Comparison of ENCODE assay signal across 9 mouse cellular contexts in the genomic region with DNA sequence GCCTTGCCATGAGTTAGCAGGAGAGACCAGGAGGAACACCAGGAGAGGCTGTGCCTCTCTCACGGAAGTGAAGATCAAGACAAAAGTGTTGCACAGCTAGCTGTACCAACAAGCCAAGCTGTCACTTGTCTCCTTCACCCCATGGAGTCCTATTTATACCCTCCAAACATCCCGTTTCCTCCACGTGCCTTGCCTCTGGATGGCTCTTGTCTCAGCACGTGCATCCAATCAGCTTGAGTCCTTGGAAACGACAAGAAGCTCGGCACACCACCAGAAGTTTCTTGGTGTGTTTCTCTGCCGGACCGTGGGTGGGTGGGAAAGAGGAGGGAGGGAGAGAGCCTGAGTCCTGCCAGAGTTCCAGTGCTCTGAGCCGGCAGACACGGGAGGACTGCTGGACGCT. TPM values are rescaled to one million over a fixed set of nuclear protein-coding genes. Genes with fewer than 3 reads are reported as not detected.
A peak's percentile ranks its signal among the peaks of the same experiment; 100 is the strongest.
DNase-seq lines count a peak whose midpoint lies in the region; ATAC-seq and TF ChIP-seq lines count a peak whose summit lies in the region.
"Had no signal": no experiment of that assay in that cellular context is flagged by ENCODE, and none has a peak within 500 bp of the region (broad histone marks: within the 10 kb centered on the region; RNA-seq: fewer than 3 reads in every experiment).

No protein-coding gene starts in this region.

- TF ChIP-seq CTCF in gastrocnemius, adult 2 months (IDR thresholded peaks at IDR 0.05): no peak
- no peak for TF ChIP-seq CTCF in liver, postnatal 0 days (IDR thresholded peaks at IDR 0.05; ENCODE audit: low read depth)

- H3K9ac ChIP-seq in liver, postnatal 0 days (replicated peaks): 0 out of 2 replicates have a peak overlapping the region, but pooled peaks have one; percentile 34
- H3K9ac ChIP-seq: midbrain, embryonic 12.5 days had no signal

- ATAC-seq in liver, postnatal 0 days: peak; percentile 35

- intact Hi-C loops in gastrocnemius, adult 2 months (cut with DNase I): no loop called here
- intact Hi-C loops in heart, postnatal 14 days (cut with DNase I): no loop called here

- WGBS in liver, postnatal 0 days (ENCODE audit: insufficient replicate concordance): 45% methylated on average over 11 of the region's 11 CpGs

- H3K9me3 ChIP-seq in liver, postnatal 0 days (ENCODE audit: low read length): no peaks in the 10 kb centered on the region
- H3K9me3 ChIP-seq: midbrain, embryonic 12.5 days had no signal

- no peaks in the 10 kb centered on the region for H3K36me3 ChIP-seq in liver, postnatal 0 days (replicated peaks; ENCODE audit: insufficient read depth, low read length)

- H3K27me3 ChIP-seq in liver, postnatal 0 days (ENCODE audit: insufficient read depth, low read length): no peaks in the 10 kb centered on the region
- H3K27me3 ChIP-seq: midbrain, embryonic 12.5 days had no signal

- peak; percentile 47 for DNase-seq in gastrocnemius, adult 2 months
- DNase-seq in gastrocnemius, postnatal 4 days (ENCODE audit: low spot score in 2 of 2): no peak
- peak; percentile 24 for DNase-seq in Muller cell, postnatal 12 days (ENCODE audit: inconsistent ontology term)
- DNase-seq in heart, postnatal 14 days: peak; percentile 51 to 74
- DNase-seq in liver, postnatal 0 days: no peak
- no peak for DNase-seq in c-Kit-positive CD71-positive TER-119-positive erythroid progenitor cells, embryonic 14.5 days (ENCODE audit: low spot score)
- DNase-seq in thymus, postnatal 4 days: no peak
- DNase-seq in cerebellum, adult 9-10 months: no peak

- H3K4me3 ChIP-seq in gastrocnemius, adult 2 months: no peak overlapping the region; the same call in 1 of the 2 replicates
- no peak overlapping the region for H3K4me3 ChIP-seq in liver, postnatal 0 days (ENCODE audit: low read depth, low read length)
- H3K4me3 ChIP-seq: midbrain, embryonic 12.5 days had no signal

- H3K4me2 ChIP-seq in liver, postnatal 0 days (ENCODE audit: low read depth, low read length): no peak overlapping the region
- H3K4me2 ChIP-seq: midbrain, embryonic 12.5 days had no signal

- TF ChIP-seq EP300 in liver, postnatal 0 days (IDR thresholded peaks at IDR 0.05; ENCODE audit: low read depth): no peak

- peaks cover 8% of the 10 kb centered on the region for H3K4me1 ChIP-seq in liver, postnatal 0 days (ENCODE audit: insufficient read depth)

- peak overlapping the region; percentile 2; the same call in 1 of the 2 replicates for H3K27ac ChIP-seq in gastrocnemius, adult 2 months
- no peak overlapping the region for H3K27ac ChIP-seq in liver, postnatal 0 days (ENCODE audit: low read depth)
- H3K27ac ChIP-seq: midbrain, embryonic 12.5 days had no signal

RNA-seq across cellular contexts. Expression of gene Zfp687, which starts 9.3 kb away (rescaled TPM):
- 10 to 100 TPM; 10.9 to 11.5 TPM for total RNA-seq in gastrocnemius, adult 2 months (2021)
- 10 to 100 TPM; 29.6 to 34.7 TPM for total RNA-seq in gastrocnemius, postnatal 4 days (2021)
- 10 to 100 TPM; 15.4 to 16.8 TPM for total RNA-seq in heart, postnatal 14 days (2021)
- polyA plus RNA-seq in liver, postnatal 0 days (2015; fragmentation: Nextera tagmentation; extraction: Ambion mirVana): 3.7 and 5.3 TPM in 2 replicates

RNA-seq across cellular contexts. Expression of gene Psmd4, which starts 17.9 kb away (rescaled TPM):
- 100 to 1,000 TPM; 164 to 237 TPM for total RNA-seq in gastrocnemius, adult 2 months (2021)
- 100 to 1,000 TPM; 175 to 200 TPM for total RNA-seq in gastrocnemius, postnatal 4 days (2021)
- 100 to 1,000 TPM; 118 to 132 TPM for total RNA-seq in heart, postnatal 14 days (2021)
- polyA plus RNA-seq in liver, postnatal 0 days (2015; fragmentation: Nextera tagmentation; extraction: Ambion mirVana): 142 and 143 TPM in 2 replicates

RNA-seq across cellular contexts. Expression of gene Pi4kb, which starts 50.0 kb away (rescaled TPM):
- total RNA-seq in gastrocnemius, adult 2 months (2021): 10 to 100 TPM; 23.4 to 24.0 TPM
- 10 to 100 TPM; 47.5 to 49.3 TPM for total RNA-seq in gastrocnemius, postnatal 4 days (2021)
- total RNA-seq in heart, postnatal 14 days (2021): 10 to 100 TPM; 33.5 to 35.3 TPM
- polyA plus RNA-seq in liver, postnatal 0 days (2015; fragmentation: Nextera tagmentation; extraction: Ambion mirVana): 5.4 and 6.5 TPM in 2 replicates

Comparison
In these comparisons a context has a peak if more than half of its experiments do, and no peak if none do; other contexts are left out.
1. DNase-seq: peak in gastrocnemius, adult 2 months (single experiment), Muller cell, postnatal 12 days (single experiment) and heart, postnatal 14 days (2 of 2); none in gastrocnemius, postnatal 4 days (0 of 2), liver, postnatal 0 days (single experiment), c-Kit-positive CD71-positive TER-119-positive erythroid progenitor cells, embryonic 14.5 days (single experiment), thymus, postnatal 4 days (single experiment) and cerebellum, adult 9-10 months (single experiment).